Mouse (Mus musculus): ENCODE results near the gene Ppp1r12c. TPM values are rescaled to one million over a fixed set of nuclear protein-coding genes. Genes with fewer than 3 reads are reported as not detected.
"Not testable (repeated sequence)": the region's sequence is repeated elsewhere in the genome, so short reads cannot be mapped to it uniquely, and the experiment has no call there.

Ppp1r12c gene
- total RNA-seq (2022): 10 to 100 TPM; 55.6 to 74.8 (median 61.6) TPM

DNA sequence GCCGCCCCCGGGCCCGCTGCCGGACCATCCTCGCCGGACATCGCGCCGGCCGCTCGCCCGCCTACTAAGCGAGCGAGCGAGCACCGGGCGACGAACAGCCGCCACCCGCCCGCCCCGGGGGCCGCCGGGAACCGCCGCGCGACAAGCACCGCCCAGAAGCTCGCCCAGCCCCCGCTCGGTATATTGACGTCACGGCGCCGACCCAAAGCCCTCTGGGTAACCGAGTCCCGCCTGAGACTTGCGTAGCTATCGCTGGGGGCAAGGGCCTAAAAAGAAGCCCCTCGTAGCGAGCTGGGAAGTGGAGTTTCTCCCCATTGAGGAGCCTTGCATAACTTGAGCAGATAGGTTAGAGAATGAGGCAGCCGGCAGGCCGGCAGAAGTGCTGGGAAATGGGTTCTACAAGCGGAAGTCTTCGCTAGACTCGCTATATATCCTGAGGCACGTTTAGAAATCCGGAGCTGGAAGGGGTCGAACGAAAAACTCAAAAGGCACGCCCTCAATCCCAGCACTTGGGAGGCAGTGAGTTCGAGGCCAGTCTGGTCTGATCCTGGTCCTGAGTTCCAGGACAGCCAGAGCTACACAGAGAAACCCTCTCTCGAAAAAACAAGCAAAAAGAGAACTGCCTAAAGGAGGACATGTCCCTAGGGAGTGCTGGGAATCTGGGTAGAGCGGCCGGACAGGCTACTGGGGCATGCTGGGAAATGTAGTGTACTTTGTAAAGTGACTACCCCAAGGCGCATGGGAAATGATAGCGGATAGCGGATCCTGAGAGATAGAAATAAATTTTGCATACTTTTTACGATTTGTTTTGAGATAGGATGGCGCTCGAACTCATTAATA lies at the start of gene Ppp1r12c:
Ppp1r12c (minus strand) TSS at position 123 of the 840 bp plus-strand sequence.
- peak; percentile 97 for DNase-seq (ENCODE audit: low spot score)

DNA sequence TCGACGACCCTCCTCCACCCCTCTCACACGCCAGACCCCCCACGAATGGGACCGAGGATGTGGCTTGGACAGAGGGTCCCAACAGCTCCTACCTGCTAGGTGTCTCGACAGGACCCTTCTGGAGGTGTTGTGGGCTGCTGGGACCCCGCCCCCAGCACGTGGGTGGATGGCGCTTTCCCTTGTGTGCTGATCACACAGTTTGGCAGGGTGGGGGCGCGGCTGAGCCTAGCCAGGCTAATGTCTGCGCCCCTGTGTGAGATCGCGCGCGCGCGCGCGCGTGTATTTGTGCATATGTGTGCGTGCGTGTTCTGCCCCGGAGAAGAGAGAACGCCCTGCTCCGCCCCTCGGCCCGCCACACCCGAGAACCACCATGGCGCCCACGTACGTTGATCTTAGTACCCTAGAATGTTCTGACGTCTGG lies 45.8 kb upstream of the Ppp1r12c start, which contains the start of gene Syt5:
Syt5 (minus strand) TSS at position 321 of the 421 bp plus-strand sequence.
- no peak for DNase-seq (ENCODE audit: low spot score)

DNA sequence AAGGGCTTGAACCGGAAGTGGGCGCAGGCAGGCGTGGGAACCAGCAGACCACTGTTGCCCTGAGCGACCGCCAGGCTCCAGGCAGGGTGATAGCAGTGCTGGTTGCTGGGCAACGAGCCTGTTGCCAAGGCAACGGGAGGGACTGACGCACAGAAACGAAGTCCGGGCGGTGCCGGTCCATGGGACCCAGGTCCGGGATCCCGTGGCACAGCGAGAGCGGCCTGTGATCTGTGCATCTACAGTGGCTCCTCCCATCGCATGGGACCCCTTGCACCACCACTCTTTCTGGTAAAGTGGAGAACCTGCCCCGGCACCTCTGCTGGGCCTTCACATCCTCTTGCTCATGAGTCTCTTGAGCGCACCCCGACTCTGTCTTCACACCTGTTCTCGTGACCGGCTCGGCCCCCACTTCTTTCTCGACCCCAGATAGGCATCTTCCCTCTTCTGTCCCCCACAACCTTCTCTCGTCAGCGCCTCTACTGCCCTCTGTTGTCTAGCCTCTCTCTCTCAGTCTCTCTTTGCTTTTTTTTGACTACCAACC lies 45.2 kb upstream of the Ppp1r12c start:
- peak; percentile 17 for DNase-seq (ENCODE audit: low spot score)

DNA sequence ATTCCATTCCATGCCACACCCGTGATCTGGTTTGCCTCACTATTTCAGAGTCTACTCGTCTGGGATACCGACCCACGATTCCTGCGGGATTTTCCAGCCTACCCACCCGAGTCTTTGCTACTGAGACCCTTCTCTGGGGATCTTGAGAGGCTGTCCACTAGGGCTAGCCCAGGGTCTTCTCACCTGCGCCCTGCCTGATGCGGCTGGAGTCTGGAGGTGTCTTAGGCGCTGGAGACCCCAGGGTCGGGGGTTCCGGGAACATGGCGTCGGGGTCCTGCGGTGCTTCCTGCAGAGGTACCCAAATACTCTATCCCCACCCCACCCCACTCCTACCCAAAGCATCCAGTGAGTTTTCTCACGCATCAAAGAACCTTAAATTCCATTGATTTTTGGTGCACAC lies 44.6 kb upstream of the Ppp1r12c start:
- DNase-seq (ENCODE audit: low spot score): no peak

DNA sequence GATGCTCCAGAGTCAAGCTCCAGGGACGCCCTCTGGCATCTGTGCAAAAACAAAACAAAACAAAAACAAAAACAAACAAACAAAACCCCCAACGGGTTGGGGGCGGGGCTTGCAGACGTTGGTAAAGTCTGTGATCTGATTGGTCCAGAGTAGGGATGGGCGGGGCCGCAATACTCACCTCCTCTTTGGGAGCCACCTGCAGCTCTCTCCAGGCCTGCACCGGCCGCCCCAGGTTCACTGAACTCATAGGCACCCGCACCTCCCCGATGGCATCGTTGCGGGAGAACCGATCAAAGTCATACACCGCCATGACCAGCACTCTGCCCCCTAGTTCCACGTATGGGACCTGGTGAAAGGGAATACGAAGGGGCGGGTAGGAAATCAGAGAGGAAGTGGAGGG lies 40.5 kb upstream of the Ppp1r12c start:
- DNase-seq (ENCODE audit: low spot score): no peak

DNA sequence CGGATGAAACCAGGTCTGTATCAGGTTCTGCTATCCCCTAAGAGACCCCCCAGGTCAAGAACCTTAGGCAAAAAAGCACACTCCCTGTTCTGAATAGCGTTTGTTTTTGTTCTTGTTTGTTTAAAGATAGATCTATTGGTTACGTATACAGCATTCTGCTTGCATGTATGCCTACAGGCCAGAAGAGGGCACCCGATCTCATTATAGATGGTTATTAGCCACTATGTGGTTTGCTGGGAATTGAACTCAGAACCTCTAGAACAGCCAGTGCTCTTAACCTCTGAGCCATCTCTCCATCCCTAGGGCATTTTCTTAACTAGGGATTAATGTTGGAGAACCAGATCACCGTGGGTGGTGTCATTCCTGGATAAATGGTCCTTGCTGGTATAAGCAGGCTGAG lies 39.9 kb upstream of the Ppp1r12c start:
- DNase-seq (ENCODE audit: low spot score): no peak

DNA sequence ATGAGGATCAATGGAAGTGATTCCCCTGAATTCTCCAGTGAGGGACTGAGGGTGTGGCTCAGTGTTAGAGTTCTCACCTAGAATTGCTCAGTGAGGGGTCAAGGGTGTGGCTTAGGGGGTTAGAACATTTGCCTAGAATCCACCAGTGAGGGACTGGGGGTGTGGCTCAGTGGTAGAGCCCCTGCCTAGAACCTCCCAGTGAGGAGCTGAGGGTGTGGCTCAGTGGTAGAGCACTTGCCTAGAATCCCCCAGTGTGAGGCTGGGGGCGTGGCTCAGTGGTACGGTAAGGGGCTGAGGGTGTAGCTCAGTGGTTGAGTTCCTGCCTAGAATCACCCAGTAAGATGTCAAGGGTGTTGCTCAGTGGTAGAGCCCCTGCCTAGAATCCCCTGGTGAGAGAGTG lies 37.5 kb upstream of the Ppp1r12c start:
- no peak for DNase-seq (ENCODE audit: low spot score)

DNA sequence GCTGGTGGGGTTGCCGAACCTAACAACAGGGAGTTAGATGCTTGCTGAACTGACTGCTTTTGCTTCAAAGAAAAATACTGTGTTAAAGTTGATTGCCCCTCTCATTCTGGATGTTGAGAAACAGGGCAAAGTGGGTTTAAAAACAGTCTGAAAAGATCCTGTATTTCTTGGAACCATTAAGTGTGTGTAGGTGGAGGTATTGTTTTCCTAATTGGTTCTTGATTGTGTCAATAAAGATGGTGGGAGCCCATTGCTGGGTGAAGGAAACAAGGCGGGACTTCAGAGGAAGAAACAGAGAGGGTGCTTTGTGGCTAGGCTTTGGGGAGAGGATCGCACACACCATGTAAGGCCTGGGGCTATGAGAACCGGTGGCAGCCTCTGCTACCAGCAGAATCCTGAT lies 35.7 kb upstream of the Ppp1r12c start:
- no peak for DNase-seq (ENCODE audit: low spot score)

DNA sequence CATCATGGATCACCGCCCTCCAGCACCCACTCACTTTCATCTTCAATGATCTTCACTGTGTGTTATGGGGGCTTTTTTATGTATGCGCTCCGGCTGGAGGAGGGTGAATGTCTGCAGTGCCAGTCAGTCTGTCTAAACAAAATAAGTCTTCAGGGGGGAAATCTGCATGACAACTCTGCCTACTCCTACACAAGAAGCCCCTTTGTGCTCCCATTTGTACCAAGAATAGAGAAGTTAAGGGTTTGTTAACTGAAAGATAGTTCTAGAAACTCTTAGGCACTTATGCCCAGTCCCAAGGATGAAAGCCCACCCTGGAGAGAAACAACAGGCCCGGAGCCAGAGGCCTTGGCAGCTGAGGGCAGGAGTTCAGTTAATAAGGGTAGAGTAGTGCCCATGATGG lies 34.9 kb upstream of the Ppp1r12c start:
- DNase-seq (ENCODE audit: low spot score): no peak

DNA sequence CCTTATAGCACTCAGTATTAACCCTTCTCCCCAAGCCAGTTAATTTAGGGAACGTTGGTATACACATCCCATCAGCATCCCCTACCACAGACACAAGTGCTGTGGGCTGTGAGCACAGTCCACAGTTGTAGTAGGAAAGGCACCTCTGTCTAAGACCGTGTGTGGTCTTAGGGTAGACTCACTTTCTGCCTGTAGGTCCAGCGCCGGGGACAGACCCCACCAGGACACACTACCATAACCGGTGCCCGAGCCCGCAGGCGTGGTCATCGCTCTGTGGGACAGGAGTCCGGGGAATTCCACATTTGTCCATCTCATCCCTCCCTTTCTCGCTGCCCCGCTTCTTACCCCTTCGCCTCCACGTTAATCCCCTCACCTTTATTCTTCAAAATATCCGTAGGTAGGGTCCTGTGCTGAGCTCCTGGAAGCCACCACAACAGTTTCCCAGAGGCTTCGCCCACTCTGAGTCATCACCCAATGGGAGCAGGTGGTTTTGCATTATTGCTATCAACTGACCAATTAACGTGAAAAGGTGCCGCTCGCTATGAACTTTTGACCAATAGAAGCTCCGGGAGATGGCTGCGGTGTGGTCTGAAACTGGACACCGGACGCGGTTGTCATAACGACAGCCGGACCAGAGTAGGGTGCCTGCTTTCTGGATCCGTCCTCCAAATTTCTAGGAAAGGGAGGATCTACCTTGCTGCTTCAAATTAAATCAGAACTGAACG lies 30.7 kb upstream of the Ppp1r12c start, which contains the start of gene Dnaaf3:
Dnaaf3 (minus strand) TSS at position 449 of the 725 bp plus-strand sequence.
- peak; percentile 67 for DNase-seq (ENCODE audit: low spot score)

DNA sequence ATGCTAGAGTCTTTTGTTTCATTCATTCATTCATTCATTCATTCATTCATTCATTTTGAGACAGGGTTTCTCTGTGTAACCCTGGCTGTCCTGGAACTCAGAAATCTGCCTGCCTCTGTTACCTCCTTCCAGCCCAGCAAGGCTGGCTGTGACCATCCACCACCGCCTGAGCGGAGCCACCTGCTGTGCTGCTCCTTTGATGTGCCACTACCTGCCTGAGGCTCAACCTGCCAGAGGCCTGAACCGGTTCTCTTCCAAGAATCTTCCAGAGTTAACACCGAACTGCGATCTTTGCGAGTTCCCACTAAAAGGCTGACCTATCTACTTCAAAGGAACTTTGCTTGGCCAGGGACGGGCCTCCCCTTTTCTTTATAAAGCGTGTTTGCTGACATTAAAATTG lies 28.7 kb upstream of the Ppp1r12c start:
- DNase-seq (ENCODE audit: low spot score): not testable (repeated sequence)

DNA sequence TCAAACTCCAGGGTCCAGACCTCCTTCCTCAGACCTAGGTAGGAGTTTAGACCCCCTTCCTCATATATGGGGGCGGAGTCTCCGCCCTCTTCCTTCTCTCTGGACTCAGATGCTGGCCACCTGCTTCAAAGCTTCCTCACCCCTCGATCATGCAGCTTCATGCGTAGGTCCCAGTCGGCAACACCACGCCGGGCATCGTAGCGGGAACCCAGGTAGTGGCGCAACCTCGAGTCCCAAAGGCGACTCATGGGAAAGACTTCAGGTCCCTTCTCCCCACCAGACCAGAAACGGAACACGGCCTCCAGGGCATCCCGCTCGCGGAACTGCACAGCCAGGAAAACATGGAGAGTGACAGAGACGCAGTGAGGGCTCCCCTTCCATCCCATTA lies 25.8 kb upstream of the Ppp1r12c start:
- no peak for DNase-seq (ENCODE audit: low spot score)

DNA sequence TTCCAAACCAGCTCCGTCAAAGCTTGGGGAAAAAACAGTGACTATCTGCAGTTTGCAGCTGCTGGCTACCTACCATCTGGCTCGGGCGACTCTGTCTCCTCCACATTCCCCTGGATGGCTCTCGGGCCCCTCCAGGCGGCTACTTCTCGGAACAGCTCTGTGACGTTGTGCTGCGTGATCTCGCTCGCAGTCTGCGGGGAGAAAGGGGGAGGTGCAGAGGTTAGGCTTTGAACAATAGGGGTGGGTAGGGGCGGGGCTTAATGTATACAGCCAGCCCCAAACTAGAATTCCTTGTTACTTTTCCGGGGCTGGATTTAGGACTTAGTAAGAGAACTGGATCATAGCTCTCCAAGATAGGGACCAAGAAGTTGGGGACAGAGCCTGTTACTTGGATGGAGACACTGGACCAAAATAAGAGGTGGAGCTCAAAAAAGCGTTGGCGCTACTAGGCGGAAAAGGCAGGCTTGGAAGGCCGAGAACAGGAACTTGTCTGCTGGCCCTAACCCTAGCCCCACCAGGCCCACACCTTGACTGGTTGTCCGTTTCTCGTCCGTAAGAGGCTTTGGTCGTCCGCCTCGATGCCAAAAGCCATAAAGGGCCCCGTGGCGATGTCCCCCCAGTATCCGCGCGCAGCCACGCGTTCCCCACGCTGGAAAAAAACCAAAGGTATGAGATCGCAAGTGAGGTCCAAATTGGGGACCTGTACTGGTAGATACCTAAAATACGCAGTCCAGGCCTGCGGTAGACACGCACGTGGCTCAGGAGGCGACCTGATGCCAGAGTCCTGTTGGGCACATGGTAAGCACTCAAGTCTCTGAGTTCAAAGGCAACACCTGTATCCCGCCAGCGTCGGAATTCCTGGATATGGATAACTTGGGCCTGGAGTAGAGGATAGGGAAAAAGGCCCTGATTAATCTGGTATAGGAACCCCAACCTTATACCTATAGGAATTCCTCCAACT lies 25.1 kb upstream of the Ppp1r12c start:
- DNase-seq (ENCODE audit: low spot score): peak; percentile 76

DNA sequence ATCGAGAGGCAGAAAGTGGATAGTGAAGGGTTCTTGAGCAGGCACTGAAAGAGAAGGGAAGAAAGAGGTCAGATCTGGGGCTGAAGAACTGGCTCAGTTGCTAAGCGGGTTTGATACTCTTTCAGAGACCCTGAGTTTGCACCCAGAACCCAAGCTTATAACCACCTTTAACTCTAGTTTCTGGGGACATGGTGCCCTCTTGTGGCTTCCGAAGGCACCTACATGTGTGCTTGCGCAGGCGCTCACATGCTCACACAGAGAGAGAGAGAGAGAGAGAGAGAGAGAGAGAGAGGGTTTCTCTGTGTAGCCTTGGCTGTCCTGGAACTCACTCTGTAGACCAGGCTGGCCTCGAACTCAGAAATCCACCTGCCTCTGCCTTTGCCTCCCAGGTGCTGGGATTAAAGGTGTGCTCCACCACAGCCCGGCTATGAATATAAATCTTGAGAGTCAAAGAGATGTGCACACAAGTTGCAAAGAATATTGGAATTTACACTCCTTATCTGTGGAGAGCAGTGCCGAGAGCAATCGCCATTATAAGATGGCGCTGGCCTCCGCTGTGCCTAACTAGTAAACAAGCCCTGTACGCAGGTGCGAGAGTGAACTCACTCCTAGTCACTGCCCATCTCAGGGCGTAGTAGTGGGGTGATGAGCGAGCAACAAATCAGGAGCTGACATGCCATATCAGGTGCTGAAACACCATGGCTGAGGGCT lies 22.9 kb upstream of the Ppp1r12c start, which contains the start of gene Tnni3:
Tnni3 (minus strand) TSS at position 18 of the 711 bp plus-strand sequence.
- DNase-seq (ENCODE audit: low spot score): not testable (repeated sequence)

DNA sequence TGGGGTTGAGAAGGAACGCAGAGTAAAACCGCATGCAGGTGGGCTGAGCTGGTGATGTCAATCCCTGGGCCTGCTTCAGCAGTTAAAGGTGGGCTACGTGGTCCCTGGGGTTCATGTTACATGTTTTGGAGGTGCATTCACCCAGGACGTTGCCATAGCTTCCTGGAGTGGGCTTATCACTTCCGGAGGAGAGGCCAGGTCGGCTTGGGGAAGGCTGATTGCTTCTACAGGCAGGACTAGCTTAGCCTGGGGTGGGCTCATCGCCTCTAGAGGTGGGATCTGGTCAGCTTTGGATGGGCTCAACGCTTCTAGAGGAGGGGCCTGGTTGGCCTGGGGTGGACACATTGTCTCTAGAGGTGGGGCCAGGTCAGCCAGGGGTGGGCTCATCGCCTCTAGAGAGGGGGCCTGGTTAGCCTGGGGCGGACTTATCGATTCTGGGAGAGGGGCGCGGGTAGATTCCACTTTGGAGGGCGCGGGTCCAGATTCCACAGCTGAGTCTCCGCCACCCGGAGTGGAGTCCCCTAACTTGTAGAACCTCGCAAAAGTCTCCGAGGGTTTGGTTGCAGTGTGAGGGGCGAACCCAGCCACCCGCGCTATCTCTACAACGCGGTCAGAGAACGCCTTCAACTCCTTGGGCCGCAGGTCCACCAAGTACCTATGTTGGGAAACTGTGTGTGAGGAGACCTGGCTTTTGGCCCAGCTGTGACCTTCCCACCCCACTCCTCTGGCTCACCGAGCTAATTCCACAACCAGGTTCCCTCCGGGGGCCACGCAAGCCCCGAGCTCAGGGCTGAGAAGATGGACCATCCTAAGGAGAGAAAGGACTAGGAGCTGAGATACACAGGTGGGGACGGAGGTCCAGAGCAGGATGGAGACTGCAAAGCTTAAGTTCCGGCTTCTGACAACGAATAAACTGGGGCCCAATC lies 22.0 kb upstream of the Ppp1r12c start:
- no peak for DNase-seq (ENCODE audit: low spot score)

DNA sequence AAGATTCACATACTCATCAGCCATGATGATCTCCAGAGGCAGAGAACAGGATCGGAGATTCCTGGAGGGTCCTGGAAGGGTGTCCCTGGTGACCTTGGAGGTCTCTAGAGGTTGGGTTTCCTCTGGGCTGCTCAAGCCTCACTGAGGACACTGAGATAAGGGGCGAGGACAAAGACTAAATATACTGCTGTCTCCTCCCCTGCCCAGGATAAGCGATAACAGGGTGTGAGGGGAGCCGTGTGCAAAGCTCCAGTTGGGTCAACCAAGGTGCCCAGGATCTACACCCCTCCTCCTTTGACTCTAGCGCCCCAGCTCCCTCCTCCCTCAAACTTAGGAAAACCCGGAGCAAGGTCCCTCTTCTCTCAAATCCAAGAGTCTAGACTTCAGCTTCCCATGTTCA lies 20.8 kb upstream of the Ppp1r12c start:
- DNase-seq (ENCODE audit: low spot score): peak; percentile 62

DNA sequence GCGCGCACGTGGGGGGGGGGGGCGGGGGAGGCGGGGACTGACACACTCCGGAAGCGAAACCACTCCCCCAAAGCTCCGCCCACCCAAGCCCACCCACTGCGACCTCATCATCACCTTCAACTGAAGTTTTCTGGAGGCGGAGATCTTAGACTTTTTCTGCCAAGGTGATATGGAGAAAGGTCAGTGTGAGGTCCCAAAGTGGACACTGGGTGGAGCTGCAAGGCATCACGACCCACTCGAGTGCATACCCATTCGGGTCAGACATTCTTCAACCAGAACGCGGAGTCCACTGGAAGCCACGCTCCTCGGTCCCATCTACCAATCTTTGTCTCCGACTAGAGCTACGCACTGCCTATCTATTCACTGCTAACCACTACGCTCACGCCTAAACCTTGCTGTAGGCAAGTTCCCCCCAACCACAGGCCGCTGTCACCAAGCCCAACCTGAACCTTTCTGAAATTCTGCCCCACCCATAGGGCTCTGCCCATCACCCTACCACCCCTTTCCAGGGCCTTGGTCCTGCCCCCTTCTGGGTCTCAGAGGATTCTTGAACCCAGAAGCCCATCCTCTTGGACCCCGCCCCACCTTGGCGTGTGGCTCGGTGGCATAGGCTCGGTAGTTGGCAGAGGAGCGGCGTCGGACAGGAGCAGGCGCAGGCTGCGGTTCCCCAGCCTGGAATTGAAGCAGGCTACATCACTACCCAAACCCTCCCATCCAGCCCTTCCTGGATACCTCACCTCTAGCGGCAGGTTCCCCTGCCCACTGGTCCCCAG lies 19.9 kb upstream of the Ppp1r12c start:
- no peak for DNase-seq (ENCODE audit: low spot score)

DNA sequence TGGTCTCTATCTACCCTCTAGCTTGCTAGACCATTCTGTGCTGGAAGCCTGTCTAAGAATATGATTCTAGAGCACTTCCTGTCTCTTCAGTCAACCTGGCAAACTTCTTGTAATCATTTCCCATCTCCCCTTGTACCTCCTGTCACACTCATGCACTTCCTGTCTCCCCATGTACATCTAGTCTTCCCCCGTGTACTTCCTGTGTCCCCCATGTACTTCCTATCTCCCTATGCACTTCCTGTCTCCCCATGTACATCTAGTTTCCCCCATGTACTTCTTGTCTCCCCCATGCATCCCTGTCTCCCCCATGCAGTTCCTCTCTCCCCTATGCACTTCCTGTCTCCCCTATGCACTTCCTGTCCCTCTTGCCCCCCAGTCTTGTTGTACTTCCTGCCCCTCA lies 17.0 kb upstream of the Ppp1r12c start:
- DNase-seq (ENCODE audit: low spot score): no peak
